Mouse (Mus musculus) MEL (cell line): ENCODE data around the gene Med19. TPM values are rescaled to one million over a fixed set of nuclear protein-coding genes. Genes with fewer than 3 reads are reported as not detected.

ENCODE experiments used
- DNase-seq: peaks from one replicate; pipeline ENCODE4 v3.0.0; 2011; ENCODE audit warnings: low read depth, low spot score
- H3K27ac ChIP-seq: 2 replicates; pipeline ENCODE4 v1.5.1; 2012; ENCODE audit warnings: low read depth, mild to moderate bottlenecking, control low read depth, low read length, moderate library complexity; ENCODE audit not compliant: control insufficient read depth
- H3K27me3 ChIP-seq, 2 experiments: fragments of 150-350 bp in 1 of 2; sonication (generic) in 1 of 2; 2 replicates each; pipeline ENCODE4 v1.6.1; 2012; ENCODE audit warnings: low read length in 2 of 2, mild to moderate bottlenecking in 2 of 2, improper control_type of control experiment in 1 of 2, moderate library complexity in 1 of 2; ENCODE audit not compliant: insufficient read depth in 2 of 2, control insufficient read depth in 1 of 2
- H3K36me3 ChIP-seq, 2 experiments: 2 replicates each; pipeline ENCODE4 v1.6.1; 2012 to 2014; ENCODE audit warnings: low read length in 2 of 2, improper control_type of control experiment in 1 of 2, inconsistent platforms in 1 of 2, mild to moderate bottlenecking in 1 of 2; ENCODE audit not compliant: insufficient read depth in 2 of 2, control insufficient read depth in 1 of 2
- H3K4me1 ChIP-seq, 2 experiments: fragments of 150-350 bp in 1 of 2; sonication (generic) in 1 of 2; 2 replicates each; pipeline ENCODE4 v1.6.1; 2012; ENCODE audit warnings: low read length in 2 of 2, improper control_type of control experiment in 1 of 2, mild to moderate bottlenecking in 1 of 2; ENCODE audit not compliant: insufficient read depth in 2 of 2, control insufficient read depth in 1 of 2
- H3K4me3 ChIP-seq, 2 experiments: fragments of 150-350 bp in 1 of 2; sonication (generic) in 1 of 2; 2 replicates each; pipeline ENCODE4 v1.5.1; 2012; ENCODE audit warnings: low read depth in 2 of 2, low read length in 2 of 2, mild to moderate bottlenecking in 2 of 2, moderate library complexity in 2 of 2, control low read depth in 1 of 2, improper control_type of control experiment in 1 of 2; ENCODE audit not compliant: control insufficient read depth in 1 of 2, insufficient read depth in 1 of 2
- H3K79me2 ChIP-seq: 2 replicates; pipeline ENCODE4 v1.6.1; 2012; ENCODE audit warnings: mild to moderate bottlenecking, low read length, moderate library complexity; ENCODE audit not compliant: control insufficient read depth, poor library complexity, insufficient read depth
- H3K9ac ChIP-seq: 2 replicates; pipeline ENCODE4 v1.6.1; 2012; ENCODE audit warnings: low read depth, mild to moderate bottlenecking, control low read depth, low read length, moderate library complexity; ENCODE audit not compliant: control insufficient read depth, poor library complexity, severe bottlenecking
- H3K9me3 ChIP-seq: fragments of 150-350 bp; sonication (generic); replicated peaks from 2 replicates; pipeline ENCODE4 v1.6.1; 2012; ENCODE audit warnings: mild to moderate bottlenecking, low read length, improper control_type of control experiment, moderate library complexity; ENCODE audit not compliant: insufficient read depth
- CTCF ChIP-seq, 3 experiments: IDR thresholded peaks in 2 of 3; conservative IDR thresholded peaks in 1 of 3; 2 replicates each; pipeline ENCODE4 v1.5.1; 2011 to 2012; ENCODE audit warnings: low read length in 3 of 3, low read depth in 2 of 3, mild to moderate bottlenecking in 2 of 3, improper control_type of control experiment in 1 of 3, inconsistent platforms in 1 of 3, mixed read lengths in 1 of 3, moderate library complexity in 1 of 3; ENCODE audit not compliant: control insufficient read depth in 1 of 3, insufficient read depth in 1 of 3, poor library complexity in 1 of 3, severe bottlenecking in 1 of 3
- ELF1 ChIP-seq: IDR thresholded peaks from 2 replicates; pipeline ENCODE4 v1.6.1; 2014; ENCODE audit warnings: low read depth, mild to moderate bottlenecking, inconsistent platforms, low read length, improper control_type of control experiment, moderate library complexity
- EP300 ChIP-seq, 2 experiments: IDR thresholded peaks; 2 replicates each; pipeline ENCODE4 v1.6.1; 2011; ENCODE audit warnings: improper control_type of control experiment in 2 of 2, low read length in 2 of 2, low read depth in 1 of 2, mild to moderate bottlenecking in 1 of 2
- ETS1 ChIP-seq: IDR thresholded peaks from 2 replicates; pipeline ENCODE4 v1.6.1; 2012; ENCODE audit warnings: low read depth, mild to moderate bottlenecking, inconsistent platforms, low read length, improper control_type of control experiment, moderate library complexity
- GABPA ChIP-seq: IDR thresholded peaks from 2 replicates; pipeline ENCODE4 v1.6.1; 2012; ENCODE audit warnings: low read depth, mild to moderate bottlenecking, inconsistent platforms, low read length, improper control_type of control experiment, moderate library complexity
- JUND ChIP-seq: IDR thresholded peaks from 2 replicates; pipeline ENCODE4 v1.6.1; 2011; ENCODE audit warnings: low read depth, mild to moderate bottlenecking, improper control_type of control experiment, low read length
- MAFK ChIP-seq: IDR thresholded peaks from 2 replicates; pipeline ENCODE4 v1.6.1; 2011; ENCODE audit warnings: low read depth, mild to moderate bottlenecking, low read length, improper control_type of control experiment, borderline replicate concordance
- MAX ChIP-seq: IDR thresholded peaks from 2 replicates; pipeline ENCODE4 v1.6.1; 2011; ENCODE audit warnings: low read length, improper control_type of control experiment
- MEF2A ChIP-seq: IDR thresholded peaks from 2 replicates; pipeline ENCODE4 v1.6.1; 2014; ENCODE audit warnings: low read depth, mild to moderate bottlenecking, inconsistent platforms, low read length, improper control_type of control experiment; ENCODE audit not compliant: poor library complexity, insufficient replicate concordance, severe bottlenecking; ENCODE audit errors: extremely low read depth
- MXI1 ChIP-seq: IDR thresholded peaks from 2 replicates; pipeline ENCODE4 v1.6.1; 2011; ENCODE audit warnings: mild to moderate bottlenecking, low read depth, low read length, improper control_type of control experiment
- MYB ChIP-seq: IDR thresholded peaks from 2 replicates; pipeline ENCODE4 v1.6.1; 2011; ENCODE audit warnings: mild to moderate bottlenecking, low read depth, low read length, improper control_type of control experiment
- MYC ChIP-seq: IDR thresholded peaks from 2 replicates; pipeline ENCODE4 v1.6.1; 2011; ENCODE audit warnings: low read depth, mild to moderate bottlenecking, low read length, improper control_type of control experiment, moderate library complexity
- NRF1 ChIP-seq: IDR thresholded peaks from 2 replicates; pipeline ENCODE4 v1.6.1; 2014; ENCODE audit warnings: low read depth, mild to moderate bottlenecking, inconsistent platforms, low read length, improper control_type of control experiment, moderate library complexity; ENCODE audit not compliant: poor library complexity, insufficient read depth, severe bottlenecking
- POLR2A ChIP-seq, 2 experiments: IDR thresholded peaks; 2 replicates each; pipeline ENCODE4 v1.6.1; 2011 to 2012; ENCODE audit warnings: low read length in 2 of 2, mild to moderate bottlenecking in 2 of 2, control low read depth in 1 of 2, improper control_type of control experiment in 1 of 2, low read depth in 1 of 2, moderate library complexity in 1 of 2; ENCODE audit not compliant: control insufficient read depth in 1 of 2, insufficient read depth in 1 of 2, poor library complexity in 1 of 2
- RAD21 ChIP-seq: IDR thresholded peaks from 2 replicates; pipeline ENCODE4 v1.6.1; 2011; ENCODE audit warnings: mild to moderate bottlenecking, low read depth, low read length, improper control_type of control experiment
- SIN3A ChIP-seq: IDR thresholded peaks from 2 replicates; pipeline ENCODE4 v1.6.1; 2012; ENCODE audit warnings: low read length, improper control_type of control experiment, inconsistent platforms
- TBP ChIP-seq: IDR thresholded peaks from 2 replicates; pipeline ENCODE4 v1.8.0; 2011; ENCODE audit warnings: low read depth, low read length, improper control_type of control experiment
- TCF12 ChIP-seq: IDR thresholded peaks from 2 replicates; pipeline ENCODE4 v1.6.1; 2014; ENCODE audit warnings: low read depth, mild to moderate bottlenecking, inconsistent platforms, low read length, improper control_type of control experiment, moderate library complexity
- UBTF ChIP-seq: IDR thresholded peaks from 2 replicates; pipeline ENCODE4 v1.6.1; 2012; ENCODE audit warnings: low read depth, mild to moderate bottlenecking, inconsistent platforms, low read length, improper control_type of control experiment, moderate library complexity, borderline replicate concordance; ENCODE audit not compliant: insufficient read depth
- USF1 ChIP-seq: IDR thresholded peaks from 2 replicates; pipeline ENCODE4 v1.6.1; 2014; ENCODE audit warnings: low read depth, mild to moderate bottlenecking, inconsistent platforms, low read length, improper control_type of control experiment, moderate library complexity
- USF2 ChIP-seq, 2 experiments: IDR thresholded peaks; 2 replicates each; pipeline ENCODE4 v1.6.1; 2011 to 2012; ENCODE audit warnings: improper control_type of control experiment in 2 of 2, low read length in 2 of 2, borderline replicate concordance in 1 of 2, inconsistent platforms in 1 of 2, low read depth in 1 of 2, mild to moderate bottlenecking in 1 of 2; ENCODE audit not compliant: insufficient read depth in 1 of 2
- ZC3H11A ChIP-seq: IDR thresholded peaks from 2 replicates; pipeline ENCODE4 v1.6.1; 2012; ENCODE audit warnings: low read depth, mild to moderate bottlenecking, inconsistent platforms, low read length, improper control_type of control experiment
- ZNF384 ChIP-seq: IDR thresholded peaks from 2 replicates; pipeline ENCODE4 v1.6.1; 2012; ENCODE audit warnings: low read depth, mild to moderate bottlenecking, inconsistent platforms, low read length, improper control_type of control experiment
- polyA plus RNA-seq, 2 experiments: library from polyadenylated mRNA; stranded (reverse) in 1 of 2; unstranded in 1 of 2; fragments of >175 nt in 1 of 2; fragments of >200 nt in 1 of 2; gene quantifications; 2 replicates each; pipeline versions ENCODE4 v1.2.1 to v1.2.4; 2012; ENCODE audit warnings: low replicate concordance in 2 of 2, low read depth in 1 of 2; ENCODE audit not compliant: insufficient read length in 2 of 2, insufficient read depth in 1 of 2, missing spikeins in 1 of 2
- total RNA-seq: library from RNA; depleted of rRNA; stranded (reverse); fragments of 300-350 nt; gene quantifications from 2 replicates; pipeline ENCODE4 v1.2.3, GENCODE M21; 2012

Med19 gene
- total and polyA plus RNA-seq, 3 experiments: 18.8 to 26.0 TPM; not detected in 1

- no peaks in the 10 kb centered on the region for H3K27me3 ChIP-seq
- no peak overlapping the region for H3K27ac ChIP-seq
- H3K9ac ChIP-seq: no peak overlapping the region
- peaks cover 27% of the 10 kb centered on the region for H3K79me2 ChIP-seq
- peaks cover 5 to 39% of the 10 kb centered on the region in 2 experiments; a peak in 3 of 4 replicates for H3K36me3 ChIP-seq
- H3K9me3 ChIP-seq: no peaks in the 10 kb centered on the region
- DNase-seq: no peak
- peaks cover 12 to 17% of the 10 kb centered on the region in 2 experiments for H3K4me1 ChIP-seq
- no peak overlapping the region; a peak in 1 of 4 replicates for H3K4me3 ChIP-seq
- TF ChIP-seq MEF2A (no peak), MYB (no peak)
These were observed 47.6 kb downstream of the Med19 start for GRCm38 (mm10) chr2:84725770-84726169.

GRCm38 (mm10) chr2:84726716-84727115 lies 48.5 kb downstream of the Med19 start:
- peak overlapping the region; percentile 73 for H3K27ac ChIP-seq
- peaks cover 5 to 10% of the 10 kb centered on the region in 2 experiments for H3K4me1 ChIP-seq
- no peak for DNase-seq
- H3K36me3 ChIP-seq: peaks cover 5 to 30% of the 10 kb centered on the region in 2 experiments; a peak in 3 of 4 replicates
- H3K9me3 ChIP-seq: no peaks in the 10 kb centered on the region
- H3K27me3 ChIP-seq: no peaks in the 10 kb centered on the region
- TF ChIP-seq UBTF (no peak), MYB (no peak), ZNF384 (no peak), MYC (no peak), SIN3A (no peak), MXI1 (no peak), MAFK (no peak), TBP (no peak)
- peak overlapping the region; percentile 83 to 92 for H3K4me3 ChIP-seq
- H3K79me2 ChIP-seq: peaks cover 27% of the 10 kb centered on the region
- peak overlapping the region; percentile 88 for H3K9ac ChIP-seq

- Histone ChIP-seq H3K4me1 (peaks cover 3 to 10% of the 10 kb centered on the region in 2 experiments), H3K36me3 (peaks cover 5 to 24% of the 10 kb centered on the region in 2 experiments; a peak in 3 of 4 replicates), H3K79me2 (peaks cover 27% of the 10 kb centered on the region), H3K27ac (peak within 1 kb of the TSS; percentile 87), H3K4me3 (peak within 1 kb of the TSS; percentile 83 to 92), H3K27me3 (no peaks in the 10 kb centered on the region), H3K9ac (peak within 1 kb of the TSS; percentile 88), H3K9me3 (no peaks in the 10 kb centered on the region)
- peak; percentile 99 for DNase-seq
- TF ChIP-seq EP300 (IDR thresholded peaks at IDR 0.05; ENCODE audit: low read depth in 1 of 2, low read length in 2 of 2) (peak in 1 of 2 experiments; percentile 30; a peak in 1 of 4 replicates), GABPA (no peak), MAX (0 out of 2 replicates have a peak, but pooled peaks have one; percentile 26), MAFK (no peak; the same call in 1 of the 2 replicates), ZC3H11A (no peak), USF1 (peak; percentile 72), POLR2A (IDR thresholded peaks at IDR 0.05; ENCODE audit: control insufficient read depth in 1 of 2, insufficient read depth in 1 of 2, low read depth in 1 of 2, low read length in 2 of 2, poor library complexity in 1 of 2) (peak; percentile 69 to 98; a peak in 3 of 4 replicates), ZNF384 (no peak), USF2 (IDR thresholded peaks at IDR 0.05; ENCODE audit: borderline replicate concordance in 1 of 2, insufficient read depth in 1 of 2, low read depth in 1 of 2, low read length in 2 of 2) (no peak), NRF1 (peak; percentile 79), ELF1 (peak; percentile 100), CTCF (IDR thresholded peaks at IDR 0.05 in 2 of 3, conservative IDR thresholded peaks at IDR 0.05 in 1 of 3; ENCODE audit: control insufficient read depth in 1 of 3, insufficient read depth in 1 of 3, low read depth in 2 of 3, low read length in 3 of 3, poor library complexity in 1 of 3, severe bottlenecking in 1 of 3) (no peak), TCF12 (peak; percentile 58; the same call in 1 of the 2 replicates), RAD21 (no peak), ETS1 (peak; percentile 53; the same call in 1 of the 2 replicates), JUND (no peak)
These were observed 49.1 kb downstream of the Med19 start, which contains the start of gene Clp1 for GRCm38 (mm10) chr2:84727172-84727858. Gene Clp1, minus strand, starts transcription at chr2:84727350.
